Mouse (Mus musculus) forebrain, embryonic 13.5 days (tissue): ENCODE data around the gene A430078G23Rik. TPM values are rescaled to one million over a fixed set of nuclear protein-coding genes. Genes with fewer than 3 reads are reported as not detected.
"Not testable (repeated sequence)": the region's sequence is repeated elsewhere in the genome, so short reads cannot be mapped to it uniquely, and the experiment has no call there.

Experiments used
- ATAC-seq: fragments of 200-750 bp; cut with Nextera tagmentation; 2 replicates; pipeline ENCODE4 v1.8.0; 2017
- H3K27ac ChIP-seq: fragments of 300-500 bp; sonication (generic); 2 replicates; pipeline ENCODE4 v1.5.1; 2015; ENCODE audit warnings: inconsistent platforms, mild to moderate bottlenecking, moderate library complexity
- H3K27me3 ChIP-seq: fragments of 300-500 bp; sonication (generic); 2 replicates; pipeline ENCODE4 v1.6.1; 2015; ENCODE audit warnings: mild to moderate bottlenecking, inconsistent platforms
- H3K36me3 ChIP-seq: fragments of 300-500 bp; sonication (generic); 2 replicates; pipeline ENCODE4 v1.6.1; 2015; ENCODE audit warnings: mild to moderate bottlenecking, inconsistent platforms; ENCODE audit not compliant: poor library complexity, severe bottlenecking
- H3K4me1 ChIP-seq: fragments of 300-500 bp; sonication (generic); 2 replicates; pipeline ENCODE4 v1.6.1; 2015; ENCODE audit warnings: inconsistent platforms
- H3K4me2 ChIP-seq: fragments of 300-500 bp; sonication (generic); 2 replicates; pipeline ENCODE4 v1.6.1; 2015; ENCODE audit warnings: inconsistent platforms, mild to moderate bottlenecking, moderate library complexity
- H3K4me3 ChIP-seq: fragments of 300-500 bp; sonication (generic); 2 replicates; pipeline ENCODE4 v1.5.1; 2015; ENCODE audit warnings: mild to moderate bottlenecking, inconsistent platforms
- H3K9ac ChIP-seq: fragments of 300-500 bp; sonication (generic); 2 replicates; pipeline ENCODE4 v1.6.1; 2015; ENCODE audit warnings: mild to moderate bottlenecking, inconsistent platforms
- H3K9me3 ChIP-seq: fragments of 300-500 bp; sonication (generic); replicated peaks from 2 replicates; pipeline ENCODE4 v1.6.1; 2016; ENCODE audit warnings: inconsistent platforms
- WGBS: fragments of 180-500 bp; shearing (Covaris S2); methylation state at CpG from one replicate; pipeline ENCODE4 v1.1.7; 2015; 5-methylcytosine and 5-hydroxymethylcytosine counted together
- polyA plus RNA-seq: library from polyadenylated mRNA; unstranded; fragments of >200 nt; fragmentation: Nextera tagmentation; extraction: Ambion mirVana; gene quantifications from 2 replicates; pipeline ENCODE4 v1.2.1, GENCODE M21; 2015

A430078G23Rik gene
- 0.23 TPM in 1 of 2 replicates, not detected in the other for polyA plus RNA-seq

- Histone ChIP-seq H3K27me3 (0 out of 2 replicates have a peak, but pooled peaks cover 2% of the 10 kb centered on the region), H3K4me3 (no peak within 1 kb of the TSS), H3K4me1 (no peaks in the 10 kb centered on the region), H3K36me3 (no peaks in the 10 kb centered on the region), H3K9ac (no peak within 1 kb of the TSS), H3K27ac (no peak within 1 kb of the TSS), H3K9me3 (no peaks in the 10 kb centered on the region), H3K4me2 (no peak within 1 kb of the TSS)
- ATAC-seq, result no peak
- 84% methylated on average over 13 of the region's 13 CpGs for WGBS
Observed at GRCm38 (mm10) chr8:3353189-3353810, at the start of gene A430078G23Rik. TSS of gene A430078G23Rik (plus strand) at chr8:3353415.

DNA sequence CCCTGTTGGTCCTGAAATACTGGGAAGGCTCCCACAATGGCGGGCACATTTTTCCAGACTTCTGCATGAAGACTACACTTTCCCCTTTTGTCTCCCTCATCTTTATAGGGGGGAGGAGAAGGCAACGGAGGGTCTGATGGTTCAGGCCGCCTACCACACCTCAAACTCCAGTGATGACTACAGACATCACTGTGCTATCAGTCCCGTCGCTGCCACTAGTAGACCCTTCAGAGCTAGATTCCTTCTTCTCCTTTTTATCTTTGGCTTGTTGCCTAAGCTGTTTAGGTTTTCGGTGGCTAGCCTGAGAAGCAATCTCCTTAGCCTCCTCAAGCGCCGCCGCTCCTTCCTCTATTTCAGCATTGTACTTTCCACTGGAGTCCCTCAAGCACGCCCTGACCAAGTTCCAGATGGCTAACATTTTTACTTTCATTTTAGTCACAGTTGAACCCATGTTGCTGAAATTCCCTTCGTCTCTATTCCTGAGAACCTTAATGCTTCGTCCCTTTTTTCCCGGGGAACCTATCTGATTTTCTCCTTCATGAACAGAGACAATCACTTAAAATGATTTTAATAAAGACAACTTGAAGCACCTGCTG is 44.9 kb upstream of the A430078G23Rik start:
- not testable (repeated sequence) for H3K4me1 ChIP-seq, H3K9ac ChIP-seq, H3K9me3 ChIP-seq, H3K27ac ChIP-seq, H3K27me3 ChIP-seq, H3K36me3 ChIP-seq, ATAC-seq, H3K4me2 ChIP-seq, H3K4me3 ChIP-seq
- 92% methylated on average over 13 of the region's 13 CpGs for WGBS

- no peak for ATAC-seq
- H3K4me2 ChIP-seq, result no peak overlapping the region
- H3K9me3 ChIP-seq, result peaks cover 9% of the 10 kb centered on the region; the same call in 1 of the 2 replicates
- no peak overlapping the region for H3K27ac ChIP-seq
- 91% methylated on average over 11 of the region's 11 CpGs for whole genome bisulfite sequencing
- no peaks in the 10 kb centered on the region for H3K4me1 ChIP-seq
- no peak overlapping the region for H3K4me3 ChIP-seq
- no peak overlapping the region for H3K9ac ChIP-seq
- H3K36me3 ChIP-seq, result no peaks in the 10 kb centered on the region
- H3K27me3 ChIP-seq, result no peaks in the 10 kb centered on the region
Observed at GRCm38 (mm10) chr8:3309636-3310035, 43.6 kb upstream of the A430078G23Rik start.

DNA sequence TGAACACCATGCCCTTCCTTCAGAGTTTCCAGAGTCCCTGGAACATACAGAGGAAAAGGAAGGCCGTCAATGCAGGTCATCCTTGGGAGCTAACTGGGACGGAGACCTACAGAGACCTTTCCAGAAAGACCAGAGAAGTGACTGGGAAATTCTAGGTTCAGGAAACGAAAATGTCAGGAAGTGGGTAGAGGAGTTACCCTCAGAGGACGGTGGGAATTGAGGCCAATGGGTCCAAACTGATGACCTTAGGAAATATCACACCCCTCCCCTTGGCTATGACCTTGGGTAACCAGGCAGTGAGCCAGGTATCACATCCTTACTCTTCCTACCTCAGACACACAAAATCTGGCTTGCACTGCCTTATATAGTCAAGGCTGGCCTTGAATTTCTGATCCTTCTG is 41.7 kb upstream of the A430078G23Rik start:
- Histone ChIP-seq H3K9me3 (peaks cover 5% of the 10 kb centered on the region; the same call in 1 of the 2 replicates), H3K4me2 (no peak overlapping the region), H3K4me1 (no peaks in the 10 kb centered on the region), H3K27ac (no peak overlapping the region), H3K36me3 (no peaks in the 10 kb centered on the region), H3K9ac (no peak overlapping the region), H3K4me3 (no peak overlapping the region), H3K27me3 (no peaks in the 10 kb centered on the region)
- WGBS, result 68% methylated on average over 4 of the region's 4 CpGs
- ATAC-seq, result no peak

GRCm38 (mm10) chr8:3313417-3313816 is 39.8 kb upstream of the A430078G23Rik start:
- WGBS, result 93% methylated on average over 1 of the region's 1 CpGs

GRCm38 (mm10) chr8:3313843-3314242 is 39.4 kb upstream of the A430078G23Rik start:
- Histone ChIP-seq H3K4me2 (no peak overlapping the region), H3K4me1 (no peaks in the 10 kb centered on the region), H3K9me3 (no peaks in the 10 kb centered on the region), H3K27ac (no peak overlapping the region), H3K4me3 (no peak overlapping the region), H3K27me3 (no peaks in the 10 kb centered on the region), H3K36me3 (no peaks in the 10 kb centered on the region), H3K9ac (no peak overlapping the region)
- ATAC-seq, result no peak
- WGBS, result 86% methylated on average over 3 of the region's 3 CpGs

More at GRCm38 (mm10) chr8:3313417-3313816, 39.8 kb upstream of the A430078G23Rik start:
- not testable (repeated sequence) for ATAC-seq, H3K36me3 ChIP-seq, H3K4me2 ChIP-seq, H3K27me3 ChIP-seq, H3K9me3 ChIP-seq, H3K27ac ChIP-seq, H3K9ac ChIP-seq, H3K4me3 ChIP-seq, H3K4me1 ChIP-seq

DNA sequence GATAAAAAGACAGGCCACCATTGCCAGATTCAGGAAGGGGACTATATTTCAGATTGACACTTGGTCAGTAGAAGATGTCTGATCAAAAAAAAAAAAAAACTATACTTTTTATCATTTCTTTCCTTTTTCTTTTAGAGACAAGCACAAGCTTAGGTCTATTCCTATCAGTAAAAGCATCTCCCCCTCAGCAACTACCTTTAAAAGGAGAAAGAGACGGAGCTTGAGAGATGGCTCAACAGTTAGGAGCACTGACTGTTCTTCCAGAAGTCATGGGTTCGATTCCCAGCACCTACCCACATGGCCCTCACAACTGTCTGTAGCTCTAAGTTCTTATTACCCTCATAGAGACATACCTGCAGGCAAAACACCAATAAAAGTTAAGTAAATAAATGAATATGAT is 38.9 kb upstream of the A430078G23Rik start:
- no peak overlapping the region for H3K4me2 ChIP-seq
- no peak overlapping the region for H3K27ac ChIP-seq
- H3K27me3 ChIP-seq, result no peaks in the 10 kb centered on the region
- H3K36me3 ChIP-seq, result no peaks in the 10 kb centered on the region
- no peak overlapping the region for H3K9ac ChIP-seq
- no peak overlapping the region for H3K4me3 ChIP-seq
- 76% methylated on average over 2 of the region's 2 CpGs for WGBS
- no peaks in the 10 kb centered on the region for H3K4me1 ChIP-seq
- H3K9me3 ChIP-seq, result no peaks in the 10 kb centered on the region
- ATAC-seq, result no peak

DNA sequence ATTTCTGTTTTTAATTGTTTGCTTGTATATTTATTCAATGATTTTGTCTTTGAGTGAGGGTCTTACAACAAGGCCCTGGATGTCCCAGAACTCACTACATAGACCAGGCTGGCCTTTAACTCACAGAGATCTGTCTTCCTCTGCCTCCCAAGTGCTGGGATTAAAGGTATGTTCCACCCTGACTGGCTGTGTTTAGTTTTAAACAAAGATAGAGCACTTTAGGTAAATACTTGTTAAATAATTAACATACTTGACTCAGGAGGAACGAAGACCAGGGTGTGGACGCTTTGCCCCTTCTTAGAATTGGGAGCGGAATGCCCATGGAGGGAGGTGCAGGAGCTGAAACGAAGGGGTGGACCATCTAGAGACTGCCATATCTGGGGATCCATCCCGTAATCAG is 36.6 kb upstream of the A430078G23Rik start:
- Histone ChIP-seq H3K27ac (no peak overlapping the region), H3K9me3 (no peaks in the 10 kb centered on the region), H3K4me3 (no peak overlapping the region), H3K36me3 (no peaks in the 10 kb centered on the region), H3K4me1 (no peaks in the 10 kb centered on the region), H3K4me2 (no peak overlapping the region), H3K27me3 (no peaks in the 10 kb centered on the region), H3K9ac (no peak overlapping the region)
- WGBS, result 92% methylated on average over 5 of the region's 5 CpGs
- ATAC-seq, result no peak

DNA sequence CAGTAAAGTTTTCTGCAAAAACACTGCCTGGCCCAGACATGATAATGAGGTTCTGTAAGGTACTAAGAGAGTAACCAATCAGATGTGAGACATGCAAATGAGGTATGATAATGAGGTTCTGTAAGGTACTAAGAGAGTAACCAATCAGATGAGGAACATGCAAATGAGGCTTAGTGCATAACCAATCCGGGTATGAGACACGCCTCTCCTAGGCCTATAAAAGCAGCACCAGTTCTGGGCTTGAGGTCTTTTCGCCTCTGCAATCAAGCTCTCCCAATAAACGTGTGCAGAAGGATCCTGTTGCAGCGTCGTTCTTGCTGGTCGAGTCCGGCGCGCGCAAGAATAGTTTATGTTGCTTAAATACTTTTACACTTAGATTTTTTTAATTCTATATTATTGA is 33.9 kb upstream of the A430078G23Rik start:
- not testable (repeated sequence) for H3K4me2 ChIP-seq, ATAC-seq, H3K36me3 ChIP-seq, H3K4me1 ChIP-seq, H3K27me3 ChIP-seq, H3K9me3 ChIP-seq, H3K9ac ChIP-seq, H3K27ac ChIP-seq, H3K4me3 ChIP-seq
- WGBS, result 92% methylated on average over 11 of the region's 11 CpGs

DNA sequence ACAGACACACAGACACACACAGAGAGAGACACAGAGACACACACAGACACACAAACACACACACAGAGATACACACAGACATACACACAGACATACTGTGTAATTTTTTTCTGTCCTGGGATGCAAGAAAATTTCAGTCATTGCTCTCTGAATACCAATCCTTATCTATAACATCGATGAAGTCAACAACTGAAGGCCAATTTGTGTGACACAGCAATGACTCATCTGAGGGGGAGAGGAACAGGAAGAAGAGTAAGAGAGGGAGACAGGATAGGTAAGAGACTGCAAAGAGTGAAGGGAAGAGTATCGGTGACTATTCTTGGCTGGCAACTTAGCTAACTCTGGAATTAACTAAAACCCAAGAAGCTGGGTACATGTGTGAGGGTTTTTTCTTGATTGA is 29.0 kb upstream of the A430078G23Rik start:
- Histone ChIP-seq H3K9me3 (no peaks in the 10 kb centered on the region), H3K27me3 (no peaks in the 10 kb centered on the region), H3K27ac (no peak overlapping the region), H3K4me2 (no peak overlapping the region), H3K36me3 (no peaks in the 10 kb centered on the region), H3K9ac (no peak overlapping the region), H3K4me3 (no peak overlapping the region), H3K4me1 (no peaks in the 10 kb centered on the region)
- 86% methylated on average over 2 of the region's 2 CpGs for WGBS
- ATAC-seq, result no peak

DNA sequence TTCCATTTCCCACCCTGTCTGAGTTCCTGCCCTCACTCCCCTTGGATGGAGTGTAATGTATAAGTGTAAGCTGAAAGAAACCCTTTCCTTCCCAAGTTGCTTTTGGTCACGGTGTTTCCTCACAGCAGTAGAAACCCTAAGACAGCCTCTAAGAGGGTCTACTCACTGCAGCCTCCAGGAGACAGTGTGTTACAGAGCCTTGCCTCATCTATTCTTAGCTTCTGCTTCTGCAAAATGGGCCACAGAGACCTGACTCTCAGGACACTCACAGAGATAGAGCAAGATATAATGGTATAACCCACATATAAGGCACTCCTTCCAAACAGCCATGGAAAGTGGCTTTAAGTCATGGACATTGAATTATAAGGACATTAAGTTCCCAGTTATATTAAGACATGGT is 26.2 kb upstream of the A430078G23Rik start:
- Histone ChIP-seq H3K4me3 (no peak overlapping the region), H3K27me3 (no peaks in the 10 kb centered on the region), H3K4me2 (no peak overlapping the region), H3K36me3 (no peaks in the 10 kb centered on the region), H3K4me1 (no peaks in the 10 kb centered on the region), H3K9me3 (no peaks in the 10 kb centered on the region), H3K27ac (no peak overlapping the region), H3K9ac (no peak overlapping the region)
- WGBS, result 94% methylated on average over 1 of the region's 1 CpGs
- ATAC-seq, result no peak

GRCm38 (mm10) chr8:3327538-3328245 is 25.5 kb upstream of the A430078G23Rik start:
- Histone ChIP-seq H3K9ac (no peak overlapping the region), H3K36me3 (no peaks in the 10 kb centered on the region), H3K9me3 (no peaks in the 10 kb centered on the region), H3K4me1 (no peaks in the 10 kb centered on the region), H3K4me2 (no peak overlapping the region), H3K27me3 (no peaks in the 10 kb centered on the region), H3K4me3 (no peak overlapping the region), H3K27ac (no peak overlapping the region)
- no peak for ATAC-seq
- 81% methylated on average over 8 of the region's 8 CpGs for WGBS
